Mouse (Mus musculus): ENCODE results near the gene Cym.

The Cym gene

DNA sequence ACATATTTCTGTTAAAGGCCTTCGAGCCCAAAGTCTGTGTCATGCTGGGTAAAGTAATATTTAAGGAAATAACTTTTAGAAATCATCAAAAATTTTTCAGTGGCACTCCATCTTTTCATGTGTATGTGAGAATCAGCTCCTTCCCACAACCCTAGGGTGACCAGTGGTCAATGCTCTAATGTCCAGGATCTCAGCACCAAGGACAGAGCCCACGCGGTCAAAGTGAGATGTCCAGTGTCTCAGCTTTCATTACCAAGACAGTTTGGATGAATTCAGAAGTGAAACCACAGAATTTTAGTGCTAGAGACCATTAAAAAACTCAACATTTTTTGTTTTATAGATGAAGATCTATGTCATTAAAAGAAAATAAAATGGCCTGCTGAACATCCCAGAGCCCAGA lies 49.6 kb downstream of the Cym start:
- DNase-seq (ENCODE audit: low read depth, low spot score): no peak

DNA sequence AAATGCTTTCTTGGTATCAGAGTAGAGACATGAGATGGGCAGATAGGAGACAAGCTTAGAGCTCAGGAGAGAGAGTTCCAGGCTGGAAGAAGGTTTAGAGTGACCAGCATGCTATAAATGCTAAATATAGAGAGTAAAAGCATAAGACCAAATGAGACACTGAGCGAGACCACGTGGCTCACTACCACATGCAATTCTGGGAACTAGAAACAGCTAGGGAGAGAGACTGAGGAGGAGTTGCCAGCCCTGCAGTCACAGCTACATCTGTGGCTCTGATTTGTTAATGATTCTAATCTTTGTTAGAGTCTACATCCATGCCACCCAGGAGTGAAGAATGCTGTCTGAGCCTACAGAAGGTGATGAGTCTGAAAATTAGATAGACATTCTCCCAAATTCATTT lies 52.0 kb downstream of the Cym start:
- no peak for DNase-seq (ENCODE audit: low read depth, low spot score)

DNA sequence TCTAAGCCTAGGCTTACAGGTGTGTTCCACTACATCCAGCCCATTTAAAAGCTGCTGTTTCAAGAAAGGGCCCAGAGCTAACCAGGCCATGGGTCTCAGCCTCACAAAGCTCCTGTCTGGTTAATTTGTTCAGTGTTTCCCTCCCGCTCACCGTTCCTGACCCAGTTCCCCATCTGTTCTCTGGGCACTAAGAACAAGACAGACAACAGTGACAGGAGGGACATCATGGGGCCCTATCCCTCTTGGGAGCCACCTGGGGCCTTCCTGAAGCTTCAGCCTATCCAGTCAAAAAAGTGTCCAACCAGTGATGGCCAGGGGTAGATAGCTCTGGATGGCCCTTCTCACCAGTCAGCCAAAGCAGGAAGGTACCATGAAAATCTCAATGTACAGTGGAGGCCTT lies 58.8 kb downstream of the Cym start:
- no peak for DNase-seq (ENCODE audit: low read depth, low spot score)

All from CD4-positive helper T cell, adult 2 months (primary cell).